Mouse (Mus musculus): ENCODE data around the gene Rerg. TPM values are rescaled to one million over a fixed set of nuclear protein-coding genes. Genes with fewer than 3 reads are reported as not detected.

Rerg gene
- polyA plus RNA-seq, 1 experiment: 6.8 TPM

- H3K4me3 ChIP-seq (ENCODE audit: insufficient read depth, low read length): no peak overlapping the region
- no peaks in the 10 kb centered on the region for H3K4me1 ChIP-seq (ENCODE audit: control insufficient read depth, insufficient read depth, low read length)
- peak; percentile 67 for TF ChIP-seq CTCF (IDR thresholded peaks at IDR 0.05; ENCODE audit: extremely low read depth, insufficient read depth, low read length)
- no peak for TF ChIP-seq POLR2A (IDR thresholded peaks at IDR 0.05; ENCODE audit: extremely low read depth, insufficient read depth, low read length)
- H3K27ac ChIP-seq (ENCODE audit: insufficient read depth, low read length): no peak overlapping the region
Measured at GRCm38 (mm10) chr6:137192063-137192462, 21.8 kb upstream of the Rerg start.

GRCm38 (mm10) chr6:137191026-137191425 is 20.7 kb upstream of the Rerg start:
- Histone ChIP-seq H3K4me1 (ENCODE audit: control insufficient read depth, insufficient read depth, low read length) (no peaks in the 10 kb centered on the region), H3K27ac (ENCODE audit: insufficient read depth, low read length) (no peak overlapping the region), H3K4me3 (ENCODE audit: insufficient read depth, low read length) (no peak overlapping the region)
- TF ChIP-seq CTCF (IDR thresholded peaks at IDR 0.05; ENCODE audit: extremely low read depth, insufficient read depth, low read length): no peak
- no peak for TF ChIP-seq POLR2A (IDR thresholded peaks at IDR 0.05; ENCODE audit: extremely low read depth, insufficient read depth, low read length)

GRCm38 (mm10) chr6:137190577-137190976 is 20.3 kb upstream of the Rerg start:
- no peaks in the 10 kb centered on the region for H3K4me1 ChIP-seq (ENCODE audit: control insufficient read depth, insufficient read depth, low read length)
- no peak for TF ChIP-seq CTCF (IDR thresholded peaks at IDR 0.05; ENCODE audit: extremely low read depth, insufficient read depth, low read length)
- TF ChIP-seq POLR2A (IDR thresholded peaks at IDR 0.05; ENCODE audit: extremely low read depth, insufficient read depth, low read length): no peak
- no peak overlapping the region for H3K27ac ChIP-seq (ENCODE audit: insufficient read depth, low read length)
- no peak overlapping the region for H3K4me3 ChIP-seq (ENCODE audit: insufficient read depth, low read length)

- Histone ChIP-seq H3K4me3 (ENCODE audit: insufficient read depth, low read length) (no peak overlapping the region), H3K4me1 (ENCODE audit: control insufficient read depth, insufficient read depth, low read length) (no peaks in the 10 kb centered on the region), H3K27ac (ENCODE audit: insufficient read depth, low read length) (no peak overlapping the region)
- TF ChIP-seq POLR2A (IDR thresholded peaks at IDR 0.05; ENCODE audit: extremely low read depth, insufficient read depth, low read length) (no peak), CTCF (IDR thresholded peaks at IDR 0.05; ENCODE audit: extremely low read depth, insufficient read depth, low read length) (no peak)
Measured at GRCm38 (mm10) chr6:137188375-137188926, 18.2 kb upstream of the Rerg start.

GRCm38 (mm10) chr6:137187426-137187825 is 17.1 kb upstream of the Rerg start:
- no peak overlapping the region for H3K4me3 ChIP-seq (ENCODE audit: insufficient read depth, low read length)
- H3K4me1 ChIP-seq (ENCODE audit: control insufficient read depth, insufficient read depth, low read length): no peaks in the 10 kb centered on the region
- TF ChIP-seq CTCF (IDR thresholded peaks at IDR 0.05; ENCODE audit: extremely low read depth, insufficient read depth, low read length) (no peak), POLR2A (IDR thresholded peaks at IDR 0.05; ENCODE audit: extremely low read depth, insufficient read depth, low read length) (no peak)
- H3K27ac ChIP-seq (ENCODE audit: insufficient read depth, low read length): no peak overlapping the region

- no peak overlapping the region for H3K4me3 ChIP-seq (ENCODE audit: insufficient read depth, low read length)
- no peak for TF ChIP-seq CTCF (IDR thresholded peaks at IDR 0.05; ENCODE audit: extremely low read depth, insufficient read depth, low read length)
- no peak for TF ChIP-seq POLR2A (IDR thresholded peaks at IDR 0.05; ENCODE audit: extremely low read depth, insufficient read depth, low read length)
- H3K4me1 ChIP-seq (ENCODE audit: control insufficient read depth, insufficient read depth, low read length): no peaks in the 10 kb centered on the region
- no peak overlapping the region for H3K27ac ChIP-seq (ENCODE audit: insufficient read depth, low read length)
Measured at GRCm38 (mm10) chr6:137180636-137181035, 10.3 kb upstream of the Rerg start.

GRCm38 (mm10) chr6:137180115-137180514 is 9.8 kb upstream of the Rerg start:
- Histone ChIP-seq H3K4me3 (ENCODE audit: insufficient read depth, low read length) (no peak overlapping the region), H3K27ac (ENCODE audit: insufficient read depth, low read length) (no peak overlapping the region), H3K4me1 (ENCODE audit: control insufficient read depth, insufficient read depth, low read length) (no peaks in the 10 kb centered on the region)
- TF ChIP-seq CTCF (IDR thresholded peaks at IDR 0.05; ENCODE audit: extremely low read depth, insufficient read depth, low read length) (no peak), POLR2A (IDR thresholded peaks at IDR 0.05; ENCODE audit: extremely low read depth, insufficient read depth, low read length) (no peak)

- TF ChIP-seq POLR2A (IDR thresholded peaks at IDR 0.05; ENCODE audit: extremely low read depth, insufficient read depth, low read length) (no peak), CTCF (IDR thresholded peaks at IDR 0.05; ENCODE audit: extremely low read depth, insufficient read depth, low read length) (no peak)
- Histone ChIP-seq H3K27ac (ENCODE audit: insufficient read depth, low read length) (no peak overlapping the region), H3K4me1 (ENCODE audit: control insufficient read depth, insufficient read depth, low read length) (no peaks in the 10 kb centered on the region), H3K4me3 (ENCODE audit: insufficient read depth, low read length) (no peak overlapping the region)
Measured at GRCm38 (mm10) chr6:137179026-137179425, 8.7 kb upstream of the Rerg start.

GRCm38 (mm10) chr6:137170646-137171045 is 349 bp upstream of the Rerg start:
- Histone ChIP-seq H3K27ac (ENCODE audit: insufficient read depth, low read length) (no peak overlapping the region), H3K4me3 (ENCODE audit: insufficient read depth, low read length) (no peak overlapping the region), H3K4me1 (ENCODE audit: control insufficient read depth, insufficient read depth, low read length) (no peaks in the 10 kb centered on the region)
- TF ChIP-seq CTCF (IDR thresholded peaks at IDR 0.05; ENCODE audit: extremely low read depth, insufficient read depth, low read length): no peak
- TF ChIP-seq POLR2A (IDR thresholded peaks at IDR 0.05; ENCODE audit: extremely low read depth, insufficient read depth, low read length): no peak

- Histone ChIP-seq H3K4me1 (ENCODE audit: control insufficient read depth, insufficient read depth, low read length) (no peaks in the 10 kb centered on the region), H3K27ac (ENCODE audit: insufficient read depth, low read length) (no peak overlapping the region), H3K4me3 (ENCODE audit: insufficient read depth, low read length) (peak overlapping the region; percentile 19)
- TF ChIP-seq CTCF (IDR thresholded peaks at IDR 0.05; ENCODE audit: extremely low read depth, insufficient read depth, low read length) (peak; percentile 62), POLR2A (IDR thresholded peaks at IDR 0.05; ENCODE audit: extremely low read depth, insufficient read depth, low read length) (no peak)
Measured at GRCm38 (mm10) chr6:137169171-137169968, 927 bp downstream of the Rerg start.

Data from cortical plate, adult 2 months (tissue).